Mouse (Mus musculus) liver, adult (tissue): ENCODE data around the gene Cnn2.

Experiments
- GATA4 ChIP-seq: IDR thresholded peaks from 2 replicates; pipeline ENCODE4 v1.6.1; 2014; ENCODE audit warnings: mild to moderate bottlenecking, low read length; ENCODE audit not compliant: insufficient replicate concordance

Cnn2 gene

DNA sequence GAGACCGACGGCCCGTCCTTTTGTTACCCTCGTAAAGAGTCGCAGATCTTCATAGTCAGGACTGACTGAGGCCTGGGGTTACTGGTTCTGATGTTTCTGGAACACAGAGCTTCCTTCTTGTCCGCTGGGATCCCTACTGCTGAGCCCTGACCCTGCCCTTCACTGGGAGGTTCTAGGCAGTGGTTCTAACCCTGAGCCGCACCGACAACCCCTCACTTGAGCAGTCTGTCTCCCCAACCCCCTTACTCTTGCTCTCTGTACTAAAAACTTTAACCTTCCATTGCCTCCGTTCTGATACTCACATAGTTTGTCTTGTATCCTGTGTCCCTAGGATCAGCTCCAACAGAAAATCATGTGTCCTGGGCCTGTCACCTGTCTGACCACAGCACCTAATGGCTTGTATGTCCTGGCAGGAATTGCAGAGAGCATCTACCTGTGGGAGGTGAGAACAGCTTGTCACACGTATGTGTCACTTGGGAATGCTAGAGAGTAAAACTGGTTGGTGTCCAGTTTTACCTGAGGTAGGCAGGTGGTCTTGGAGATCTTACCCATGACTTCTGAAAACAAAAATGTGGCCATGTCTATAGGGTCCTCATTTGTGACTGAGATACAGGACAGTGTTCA is 27.6 kb upstream of the Cnn2 start:
- no peak for TF ChIP-seq GATA4

DNA sequence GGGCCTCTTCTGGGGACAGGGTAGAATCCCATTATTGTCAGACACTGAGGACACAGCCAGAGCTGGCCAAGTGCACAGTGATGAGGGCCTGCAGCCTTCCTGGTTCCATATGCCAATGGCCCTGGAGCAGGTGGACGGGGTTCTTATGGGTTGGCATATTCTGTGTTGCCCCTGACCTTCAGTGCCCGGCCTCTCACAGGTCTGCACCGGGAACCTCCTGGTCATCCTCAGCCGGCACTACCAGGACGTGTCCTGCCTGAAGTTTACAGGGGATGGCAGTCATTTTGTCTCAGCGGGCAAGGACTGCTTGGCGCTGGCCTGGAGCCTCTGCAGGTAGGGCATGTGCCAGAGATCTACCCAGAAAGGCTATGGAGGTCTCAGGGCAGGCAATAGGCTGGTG is 23.7 kb upstream of the Cnn2 start:
- no peak for TF ChIP-seq GATA4

- TF ChIP-seq GATA4, result no peak
Observed at GRCm38 (mm10) chr10:79965325-79965724, 23.1 kb upstream of the Cnn2 start.

- no peak for TF ChIP-seq GATA4
Observed at GRCm38 (mm10) chr10:79966886-79967400, 21.4 kb upstream of the Cnn2 start.

GRCm38 (mm10) chr10:79968181-79968580 is 20.2 kb upstream of the Cnn2 start:
- TF ChIP-seq GATA4, result no peak

- no peak for TF ChIP-seq GATA4
Observed at GRCm38 (mm10) chr10:79969124-79969568, 19.2 kb upstream of the Cnn2 start.

DNA sequence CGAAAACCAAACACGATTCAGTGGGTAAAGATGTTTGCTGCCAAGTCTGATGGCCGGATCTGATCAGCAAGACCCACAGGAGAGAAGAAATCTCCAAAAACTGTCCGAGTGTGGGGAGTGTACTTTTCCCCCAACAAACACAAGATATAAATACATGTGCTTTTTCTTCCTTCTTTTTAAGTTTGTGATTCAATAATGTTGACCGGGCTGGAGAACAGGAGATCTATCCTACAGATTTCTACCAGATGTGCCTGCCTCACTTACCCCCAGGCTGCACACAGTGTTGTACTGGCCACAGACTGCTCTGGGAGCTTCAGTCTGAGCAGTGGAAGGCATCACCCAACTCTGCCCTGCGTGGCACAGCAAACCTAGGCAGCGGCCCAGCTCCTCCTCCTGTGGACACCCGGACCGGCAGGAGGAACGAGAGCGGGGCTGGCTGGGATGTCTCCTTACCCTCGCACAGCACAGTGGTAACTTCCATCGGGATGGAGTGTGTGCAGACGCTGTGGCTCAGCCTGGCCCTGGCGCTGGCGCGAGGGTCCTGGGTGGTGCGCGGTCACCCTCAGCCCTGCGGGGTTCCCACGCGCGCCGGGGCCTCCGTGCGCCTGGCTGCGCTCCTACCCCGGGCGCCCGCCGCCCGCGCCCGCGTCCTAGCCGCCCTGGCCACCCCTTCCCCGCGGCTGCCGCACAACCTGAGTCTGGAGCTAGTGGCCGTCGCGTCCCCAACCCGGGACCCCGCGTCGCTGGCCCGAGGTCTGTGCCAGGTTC is 17.8 kb upstream of the Cnn2 start, which contains the start of gene Grin3b:
Grin3b (plus strand) TSS at position 301 of the 768 bp plus-strand sequence.
- no peak for TF ChIP-seq GATA4

- no peak for TF ChIP-seq GATA4
Observed at GRCm38 (mm10) chr10:79971183-79971497, 17.2 kb upstream of the Cnn2 start.

GRCm38 (mm10) chr10:79972831-79973230 is 15.6 kb upstream of the Cnn2 start:
- no peak for TF ChIP-seq GATA4

DNA sequence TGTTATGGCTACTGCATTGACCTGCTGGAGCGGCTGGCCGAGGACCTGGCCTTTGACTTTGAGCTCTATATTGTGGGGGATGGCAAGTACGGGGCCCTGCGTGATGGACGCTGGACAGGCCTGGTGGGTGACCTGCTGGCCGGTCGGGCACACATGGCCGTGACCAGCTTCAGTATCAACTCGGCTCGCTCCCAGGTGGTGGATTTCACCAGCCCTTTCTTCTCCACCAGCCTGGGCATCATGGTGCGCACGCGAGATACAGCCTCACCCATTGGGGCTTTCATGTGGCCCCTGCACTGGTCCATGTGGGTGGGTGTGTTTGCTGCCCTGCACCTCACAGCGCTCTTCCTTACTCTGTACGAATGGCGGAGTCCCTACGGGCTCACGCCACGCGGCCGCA is 14.3 kb upstream of the Cnn2 start:
- no peak for TF ChIP-seq GATA4

DNA sequence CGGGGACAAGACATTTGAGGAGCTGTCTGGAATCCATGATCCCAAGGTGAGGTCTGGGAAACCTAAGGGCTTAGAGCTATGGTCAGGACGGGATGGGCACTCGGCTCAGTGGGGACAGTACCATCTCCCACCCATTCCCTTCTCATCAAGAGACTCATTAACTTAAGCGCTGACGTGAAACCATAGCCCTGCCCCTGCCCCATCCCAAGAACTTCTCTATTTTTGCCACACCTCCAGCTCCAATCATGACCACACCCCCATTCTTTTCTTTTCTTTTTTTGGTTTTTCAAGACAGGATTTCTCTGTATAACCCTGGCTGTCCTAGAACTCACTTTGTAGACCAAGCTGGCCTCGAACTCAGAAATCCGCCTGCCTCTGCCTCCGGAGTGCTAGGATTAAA is 13.7 kb upstream of the Cnn2 start:
- no peak for TF ChIP-seq GATA4

- no peak for TF ChIP-seq GATA4
Observed at GRCm38 (mm10) chr10:79976071-79976721, 12.2 kb upstream of the Cnn2 start.

GRCm38 (mm10) chr10:79976722-79977107 is 11.7 kb upstream of the Cnn2 start:
- no peak for TF ChIP-seq GATA4

DNA sequence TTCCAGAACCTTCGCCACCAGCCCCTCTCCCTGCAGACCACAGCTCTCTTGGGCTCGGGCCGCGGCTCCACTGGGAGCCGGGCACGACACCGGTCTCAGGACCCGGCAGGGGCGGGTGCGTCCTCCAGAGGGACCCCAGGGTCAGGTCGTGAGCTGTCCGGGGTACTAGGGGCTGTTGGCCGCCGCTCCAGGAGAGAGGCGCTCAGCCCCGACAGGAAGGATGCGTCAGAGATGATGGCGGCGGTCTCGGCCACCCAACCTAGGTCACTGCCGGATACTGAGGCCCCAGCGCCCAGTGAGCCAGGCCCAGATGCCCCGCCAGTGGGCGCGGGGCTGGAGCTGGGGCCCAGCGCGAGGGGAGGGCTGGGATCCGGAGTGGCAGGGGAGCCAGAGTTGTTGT is 11.1 kb upstream of the Cnn2 start:
- TF ChIP-seq GATA4, result no peak

DNA sequence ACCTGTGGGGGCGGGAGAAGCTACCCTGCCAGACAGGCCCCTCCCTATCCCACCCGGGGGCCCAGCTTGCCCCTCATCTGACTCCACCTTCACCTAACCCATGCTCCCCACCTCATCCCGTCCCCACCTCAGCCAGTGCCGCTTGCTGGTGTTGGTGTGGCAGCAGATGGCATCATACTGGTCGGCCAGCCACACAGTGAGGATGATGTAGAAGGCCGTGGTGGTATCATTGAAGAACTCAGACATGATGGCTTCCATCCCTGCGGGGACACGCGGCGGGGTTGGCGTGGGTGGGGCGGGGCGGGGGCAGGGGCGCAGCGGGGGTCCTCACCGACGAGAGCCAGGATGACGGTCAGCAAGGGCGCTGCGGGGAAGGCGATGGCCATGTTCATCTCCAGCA is 10.3 kb upstream of the Cnn2 start:
- TF ChIP-seq GATA4, result no peak

DNA sequence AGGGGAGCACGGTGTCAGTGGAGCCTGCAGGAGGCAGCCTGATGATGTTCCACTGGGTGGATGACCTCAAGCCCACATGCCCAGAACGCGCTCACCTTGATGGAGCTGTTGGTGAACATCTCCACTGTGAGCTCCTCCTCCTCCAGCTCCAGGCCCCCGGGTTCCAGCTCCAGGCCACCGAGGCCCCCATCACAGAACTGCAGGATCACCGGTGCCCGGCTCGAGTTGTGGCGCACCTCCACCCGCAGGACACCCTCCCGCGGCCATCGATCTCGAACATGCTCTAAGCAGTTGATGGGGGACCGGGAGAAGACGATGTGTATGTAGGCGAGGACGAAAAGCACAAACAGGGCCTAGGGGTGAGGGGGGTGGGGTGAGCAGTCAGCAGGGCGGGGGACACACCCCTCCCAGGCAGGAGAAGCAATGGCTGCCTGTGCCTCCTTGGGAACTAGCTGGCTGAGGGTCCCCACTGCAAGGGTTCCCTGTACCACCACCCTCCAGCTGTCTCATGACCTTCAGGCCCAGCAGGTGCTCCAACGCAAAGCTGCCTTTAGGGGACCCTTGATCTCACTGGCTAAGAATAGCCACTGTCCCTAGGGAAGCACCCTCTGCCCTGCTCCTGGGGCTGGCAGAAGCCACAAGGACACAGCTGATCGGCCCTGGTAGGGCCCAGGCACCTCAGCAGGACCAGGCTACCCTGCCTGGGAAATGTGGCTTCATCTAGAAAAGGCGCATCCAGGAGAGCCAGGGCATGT is 8.8 kb upstream of the Cnn2 start:
- TF ChIP-seq GATA4, result no peak

GRCm38 (mm10) chr10:79983205-79983604 is 5.2 kb upstream of the Cnn2 start:
- no peak for TF ChIP-seq GATA4
